ENCODE assay signal across 9 mouse cellular contexts in genomic region chr6:94717705-94718489, GRCm38 (mm10). TPM values are rescaled to one million over a fixed set of nuclear protein-coding genes. Genes with fewer than 3 reads are reported as not detected.
DNase-seq lines count a peak whose midpoint lies in the region; ATAC-seq and TF ChIP-seq lines count a peak whose summit lies in the region.
"Had no signal": no experiment of that assay in that cellular context is flagged by ENCODE, and none has a peak within 500 bp of the region (broad histone marks: within the 10 kb centered on the region; RNA-seq: fewer than 3 reads in every experiment).

No protein-coding gene starts in this region.

- TF ChIP-seq POLR2A in kidney, adult 2 months (IDR thresholded peaks at IDR 0.05; ENCODE audit: low read depth, low read length) = no peak

- ATAC-seq in embryonic facial prominence, embryonic 13.5 days (ENCODE audit: insufficient number of reproducible peaks, insufficient read depth, low FRiP score, low TSS enrichment, low read depth) = peak; percentile 71
- ATAC-seq in limb, embryonic 15.5 days (ENCODE audit: insufficient number of reproducible peaks, low FRiP score, low TSS enrichment, low read depth) = peak; percentile 77
- ATAC-seq in megakaryocyte-erythroid progenitor cell, adult 5-6 weeks (replicated peaks; ENCODE audit: low FRiP score, low TSS enrichment, poor library complexity, severe bottlenecking) = no peak

- H3K4me3 ChIP-seq in kidney, adult 2 months (ENCODE audit: insufficient read depth, low read depth, low read length) = no peak overlapping the region
- no peak overlapping the region for H3K4me3 ChIP-seq in embryonic facial prominence, embryonic 13.5 days
- no peak overlapping the region for H3K4me3 ChIP-seq in limb, embryonic 15.5 days
- H3K4me3 ChIP-seq: midbrain, embryonic 12.5 days had no signal

- H3K4me1 ChIP-seq in kidney, adult 2 months (ENCODE audit: control insufficient read depth, insufficient read depth, low read length) = no peaks in the 10 kb centered on the region; the same call in 1 of the 2 replicates
- H3K4me1 ChIP-seq in embryonic facial prominence, embryonic 13.5 days = peaks cover 24% of the 10 kb centered on the region
- peaks cover 20% of the 10 kb centered on the region; the same call in 1 of the 2 replicates for H3K4me1 ChIP-seq in limb, embryonic 15.5 days

- DNase-seq in kidney, adult 2 months = peak; percentile 28
- DNase-seq in kidney, postnatal 25 days = no peak
- peak; percentile 36 for DNase-seq in heart, postnatal 25 days (ENCODE audit: low spot score)
- no peak for DNase-seq in frontal cortex, postnatal 25 days (ENCODE audit: low spot score in 2 of 2)
- no peak for DNase-seq in left cerebral cortex, adult 8-10 months (ENCODE audit: low spot score in 2 of 2)

- intact Hi-C loops in heart, postnatal 25 days (cut with DNase I) = no loop called here

- no peak overlapping the region for H3K9ac ChIP-seq in embryonic facial prominence, embryonic 13.5 days
- no peak overlapping the region for H3K9ac ChIP-seq in limb, embryonic 15.5 days
- H3K9ac ChIP-seq: midbrain, embryonic 12.5 days had no signal

- no peak for TF ChIP-seq CTCF in kidney, adult 2 months (conservative IDR thresholded peaks at IDR 0.05; ENCODE audit: insufficient read depth, insufficient read length, low read depth, low read length)

- H3K36me3 ChIP-seq in kidney, adult 2 months (ENCODE audit: control insufficient read depth, insufficient read depth, low read length) = no peaks in the 10 kb centered on the region
- H3K36me3 ChIP-seq in embryonic facial prominence, embryonic 13.5 days = no peaks in the 10 kb centered on the region
- H3K36me3 ChIP-seq in limb, embryonic 15.5 days = no peaks in the 10 kb centered on the region
- H3K36me3 ChIP-seq: midbrain, embryonic 12.5 days had no signal

- no peak overlapping the region for H3K27ac ChIP-seq in kidney, adult 2 months (ENCODE audit: insufficient read depth, low read depth, low read length)
- peak overlapping the region; percentile 66 for H3K27ac ChIP-seq in embryonic facial prominence, embryonic 13.5 days
- H3K27ac ChIP-seq in limb, embryonic 15.5 days = peak overlapping the region; percentile 79
- H3K27ac ChIP-seq: midbrain, embryonic 12.5 days had no signal

- no peaks in the 10 kb centered on the region for H3K27me3 ChIP-seq in kidney, adult 2 months (replicated peaks; ENCODE audit: control insufficient read depth, insufficient read depth, low read length)
- H3K27me3 ChIP-seq in embryonic facial prominence, embryonic 13.5 days = no peaks in the 10 kb centered on the region; the same call in 1 of the 2 replicates
- no peaks in the 10 kb centered on the region for H3K27me3 ChIP-seq in limb, embryonic 15.5 days
- H3K27me3 ChIP-seq: midbrain, embryonic 12.5 days had no signal

- H3K9me3 ChIP-seq in embryonic facial prominence, embryonic 13.5 days = no peaks in the 10 kb centered on the region
- no peaks in the 10 kb centered on the region for H3K9me3 ChIP-seq in limb, embryonic 15.5 days
- H3K9me3 ChIP-seq: midbrain, embryonic 12.5 days had no signal

- H3K4me2 ChIP-seq in embryonic facial prominence, embryonic 13.5 days = no peak overlapping the region
- H3K4me2 ChIP-seq in limb, embryonic 15.5 days = no peak overlapping the region
- H3K4me2 ChIP-seq: midbrain, embryonic 12.5 days had no signal

- WGBS in kidney, adult 2 months = 49% methylated on average over 7 of the region's 7 CpGs
- 50% methylated on average over 7 of the region's 7 CpGs for WGBS in embryonic facial prominence, embryonic 13.5 days
- 13% methylated on average over 7 of the region's 7 CpGs for WGBS in limb, embryonic 15.5 days

RNA-seq across cellular contexts. Expression of gene Lrig1, which starts 17.9 kb away (rescaled TPM):
- 12.1 and 14.1 TPM in 2 replicates for polyA plus RNA-seq in kidney, adult 2 months (2012; rRNA removed)
- polyA plus RNA-seq in embryonic facial prominence, embryonic 13.5 days (2015; fragmentation: Nextera tagmentation; extraction: Ambion mirVana) = 17.4 and 18.9 TPM in 2 replicates
- total RNA-seq in heart, postnatal 25 days (2021) = 10 to 100 TPM; 35.3 to 35.9 TPM
- 22.3 and 22.5 TPM in 2 replicates for polyA plus RNA-seq in limb, embryonic 15.5 days (2015; fragmentation: Nextera tagmentation; extraction: Ambion mirVana)
- 10 to 100 TPM; 28.5 to 38.8 (median 33.4) TPM for total RNA-seq in left cerebral cortex, adult 8-10 months (2022)
- total RNA-seq in megakaryocyte-erythroid progenitor cell, adult 5-6 weeks (2014; fragmentation: Nextera tagmentation) = 4.1 and 29.0 TPM in 2 replicates
- total RNA-seq in megakaryocyte-erythroid progenitor cell, adult 5-6 weeks (2017) = 2.7 and 3.5 TPM in 2 replicates

Comparison
In these comparisons a context has a peak if more than half of its experiments do, and no peak if none do; other contexts are left out.
1. DNase-seq: peak in kidney, adult 2 months (single experiment) and heart, postnatal 25 days (single experiment); none in kidney, postnatal 25 days (0 of 2), frontal cortex, postnatal 25 days (0 of 2) and left cerebral cortex, adult 8-10 months (0 of 2).